Mouse (Mus musculus) heart, embryonic 16.5 days (tissue): ENCODE measurements around the gene Col4a2. TPM values are rescaled to one million over a fixed set of nuclear protein-coding genes. Genes with fewer than 3 reads are reported as not detected.
A peak's percentile ranks its signal among the peaks of the same experiment; 100 is the strongest.

Experiments used
- ATAC-seq: fragments of 200-750 bp; cut with Nextera tagmentation; replicated peaks from 2 replicates; pipeline ENCODE4 v1.8.0; 2017; ENCODE audit warnings: moderate number of reproducible peaks; ENCODE audit not compliant: insufficient read depth, low FRiP score; ENCODE audit errors: extremely low read depth
- H3K27ac ChIP-seq: fragments of 300-500 bp; sonication (generic); 2 replicates; pipeline ENCODE4 v1.5.1; 2014; ENCODE audit warnings: mild to moderate bottlenecking, low read length, control low read depth, moderate library complexity
- H3K27me3 ChIP-seq: fragments of 300-500 bp; sonication (generic); 2 replicates; pipeline ENCODE4 v1.6.1; 2014; ENCODE audit warnings: low read length, mixed read lengths; ENCODE audit not compliant: control insufficient read depth, insufficient read depth
- H3K36me3 ChIP-seq: fragments of 300-500 bp; sonication (generic); 2 replicates; pipeline ENCODE4 v1.6.1; 2014; ENCODE audit not compliant: control insufficient read depth, insufficient read depth
- H3K4me1 ChIP-seq: fragments of 300-500 bp; sonication (generic); 2 replicates; pipeline ENCODE4 v1.6.1; 2014; ENCODE audit warnings: low read length, mixed read lengths; ENCODE audit not compliant: control insufficient read depth, insufficient read depth
- H3K4me2 ChIP-seq: fragments of 300-500 bp; sonication (generic); 2 replicates; pipeline ENCODE4 v1.6.1; 2014; ENCODE audit warnings: low read depth, mild to moderate bottlenecking, control low read depth, low read length
- H3K4me3 ChIP-seq: fragments of 300-500 bp; sonication (generic); 2 replicates; pipeline ENCODE4 v1.5.1; 2014; ENCODE audit warnings: mild to moderate bottlenecking, control low read depth, low read length
- H3K9ac ChIP-seq: fragments of 300-500 bp; sonication (generic); 2 replicates; pipeline ENCODE4 v1.6.1; 2014; ENCODE audit warnings: low read length, control low read depth
- H3K9me3 ChIP-seq: fragments of 300-500 bp; sonication (generic); replicated peaks from 2 replicates; pipeline ENCODE4 v1.6.1; 2016; ENCODE audit warnings: low read length; ENCODE audit not compliant: control insufficient read depth
- WGBS: fragments of 180-500 bp; shearing (Covaris S2); extraction: QIAGEN DNeasy Blood & Tissue Kit; methylation state at CpG from one replicate; pipeline ENCODE4 v1.1.7; 2014; 5-methylcytosine and 5-hydroxymethylcytosine counted together
- polyA plus RNA-seq: library from polyadenylated mRNA; unstranded; fragments of >200 nt; fragmentation: Nextera tagmentation; extraction: Ambion mirVana; gene quantifications from 2 replicates; pipeline ENCODE4 v1.2.1, GENCODE M21; 2015

Gene Col4a2
- polyA plus RNA-seq, 1 experiment from 2014 or later: 80.1 TPM

GRCm38 (mm10) chr8:11276286-11276685 lies 36.3 kb upstream of the Col4a2 start:
- H3K9me3 ChIP-seq: no peaks in the 10 kb centered on the region
- H3K4me2 ChIP-seq: no peak overlapping the region
- H3K9ac ChIP-seq: no peak overlapping the region; the same call in 1 of the 2 replicates
- H3K4me3 ChIP-seq: no peak overlapping the region
- no peaks in the 10 kb centered on the region for H3K36me3 ChIP-seq
- 69% methylated on average over 6 of the region's 6 CpGs for WGBS
- peaks cover 83% of the 10 kb centered on the region for H3K4me1 ChIP-seq
- no peaks in the 10 kb centered on the region for H3K27me3 ChIP-seq
- no peak overlapping the region for H3K27ac ChIP-seq
- no peak for ATAC-seq

DNA sequence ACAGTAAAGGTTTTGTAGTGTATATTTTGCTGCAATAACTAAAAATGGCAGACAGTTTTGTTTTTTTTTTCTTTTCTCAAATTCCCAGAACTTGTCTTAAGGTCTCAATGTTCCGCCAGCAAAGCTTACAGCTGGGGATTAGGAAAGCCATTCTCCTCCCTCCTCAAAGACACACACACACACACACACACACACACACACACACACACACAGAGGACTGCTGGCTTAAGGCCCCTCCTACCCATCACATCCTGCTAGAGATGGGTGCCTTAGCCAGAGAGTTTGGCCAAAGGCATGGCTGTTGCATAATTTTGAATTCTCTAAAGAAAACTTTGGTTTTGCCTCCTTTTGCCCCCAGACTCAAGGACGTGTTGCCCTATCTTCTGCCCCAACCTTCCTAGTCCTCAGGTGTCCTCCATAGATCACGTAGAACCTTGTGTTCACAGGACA lies 35.0 kb upstream of the Col4a2 start:
- peaks cover 4% of the 10 kb centered on the region; the same call in 1 of the 2 replicates for H3K36me3 ChIP-seq
- ATAC-seq: no peak
- H3K9ac ChIP-seq: no peak overlapping the region
- H3K27ac ChIP-seq: peak overlapping the region; percentile 53
- no peaks in the 10 kb centered on the region for H3K9me3 ChIP-seq
- no peak overlapping the region for H3K4me2 ChIP-seq
- WGBS: 72% methylated on average over 3 of the region's 3 CpGs
- no peak overlapping the region for H3K4me3 ChIP-seq
- H3K27me3 ChIP-seq: no peaks in the 10 kb centered on the region
- H3K4me1 ChIP-seq: peaks cover 73% of the 10 kb centered on the region

DNA sequence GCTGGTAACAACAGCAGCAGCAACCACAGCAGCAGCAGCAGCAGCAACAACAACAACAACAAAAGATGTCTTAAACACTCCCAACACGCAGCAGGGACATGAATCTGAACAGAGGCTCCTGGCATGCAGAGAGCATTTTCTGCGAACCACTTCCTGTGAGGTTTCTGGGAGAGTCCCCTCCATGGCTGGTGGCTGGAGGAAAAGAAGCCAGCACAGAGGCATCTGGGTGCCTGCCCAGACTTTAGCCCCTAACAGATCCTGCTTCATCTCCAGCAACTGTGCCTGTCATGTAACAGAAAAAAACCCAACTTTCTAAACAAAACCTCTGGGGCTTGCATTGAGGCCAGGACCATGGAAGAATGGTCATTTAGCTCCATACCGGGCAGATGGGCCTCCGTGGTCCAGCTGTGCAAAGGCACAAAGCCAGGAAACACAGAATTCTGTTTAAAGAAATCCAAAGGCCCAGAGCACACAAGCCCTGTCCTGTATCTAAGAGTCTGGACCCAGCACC lies 34.4 kb upstream of the Col4a2 start:
- H3K27me3 ChIP-seq: no peaks in the 10 kb centered on the region
- H3K27ac ChIP-seq: peak overlapping the region; percentile 53
- WGBS: 33% methylated on average over 4 of the region's 4 CpGs
- no peaks in the 10 kb centered on the region for H3K9me3 ChIP-seq
- H3K36me3 ChIP-seq: peaks cover 4% of the 10 kb centered on the region; the same call in 1 of the 2 replicates
- H3K4me1 ChIP-seq: peaks cover 72% of the 10 kb centered on the region
- no peak overlapping the region for H3K4me3 ChIP-seq
- no peak for ATAC-seq
- peak overlapping the region; percentile 1; the same call in 1 of the 2 replicates for H3K4me2 ChIP-seq
- 0 out of 2 replicates have a peak overlapping the region, but pooled peaks have one; percentile 21 for H3K9ac ChIP-seq

DNA sequence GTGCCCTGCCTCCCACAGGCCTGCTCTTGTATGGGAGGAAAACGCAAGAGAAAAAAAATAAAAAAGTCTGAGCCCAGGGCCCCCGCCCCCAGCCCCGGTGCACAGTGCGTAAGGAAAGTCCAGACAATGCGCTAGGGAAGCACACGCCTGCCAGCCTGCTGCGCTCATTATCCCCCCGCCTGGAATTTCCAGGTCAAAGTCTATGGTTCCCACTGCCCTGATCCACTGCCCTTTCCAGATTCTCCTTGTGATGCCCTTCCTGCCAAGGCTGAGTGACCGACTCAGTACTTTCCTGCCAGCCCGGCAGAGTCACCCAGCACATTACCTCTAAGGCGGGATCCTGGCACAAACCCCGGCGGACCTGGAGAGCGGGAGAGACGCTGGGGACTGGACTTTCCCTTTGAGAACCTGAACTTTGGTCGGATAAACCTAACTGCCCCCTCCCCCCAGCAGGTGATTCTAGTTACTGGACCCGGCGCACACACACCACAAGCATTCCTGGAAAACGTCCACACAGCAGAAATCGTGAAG lies 33.2 kb upstream of the Col4a2 start:
- peaks cover 4% of the 10 kb centered on the region; the same call in 1 of the 2 replicates for H3K36me3 ChIP-seq
- peak overlapping the region; percentile 9; the same call in 1 of the 2 replicates for H3K4me3 ChIP-seq
- peaks cover 73% of the 10 kb centered on the region for H3K4me1 ChIP-seq
- 52% methylated on average over 20 of the region's 20 CpGs for WGBS
- peak; percentile 33 for ATAC-seq
- no peaks in the 10 kb centered on the region for H3K9me3 ChIP-seq
- peak overlapping the region; percentile 53 for H3K27ac ChIP-seq
- H3K9ac ChIP-seq: peak overlapping the region; percentile 45
- H3K4me2 ChIP-seq: peak overlapping the region; percentile 49
- no peaks in the 10 kb centered on the region for H3K27me3 ChIP-seq

DNA sequence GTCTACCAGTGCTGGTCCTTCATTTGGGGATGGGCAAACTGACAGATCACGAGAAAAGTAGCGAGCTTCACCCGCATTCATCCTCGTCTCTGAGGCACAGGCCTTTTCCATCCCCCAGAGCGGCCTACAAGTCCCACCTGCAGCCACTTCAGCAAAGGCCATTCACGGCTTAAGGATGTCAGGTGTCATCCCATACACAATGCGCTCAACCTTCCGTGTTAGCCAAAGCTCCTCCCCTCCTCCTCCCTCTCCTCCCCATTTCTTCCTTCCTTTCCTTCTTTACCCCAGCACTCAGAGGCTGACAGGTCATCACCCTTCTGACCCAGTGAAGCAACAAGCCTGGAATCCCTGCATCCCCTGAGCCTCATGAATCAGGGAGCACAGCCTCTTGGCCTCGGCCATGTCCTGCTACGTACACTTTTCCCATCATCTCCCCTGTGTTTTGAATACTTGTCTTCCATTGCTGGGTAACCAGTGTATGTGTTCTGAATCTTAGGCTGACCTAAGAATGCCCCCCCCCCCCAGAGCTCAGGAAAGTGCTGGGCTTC lies 31.8 kb upstream of the Col4a2 start:
- Histone ChIP-seq H3K27ac (peak overlapping the region; percentile 31; the same call in 1 of the 2 replicates), H3K36me3 (peaks cover 4% of the 10 kb centered on the region; the same call in 1 of the 2 replicates), H3K9ac (no peak overlapping the region), H3K4me2 (no peak overlapping the region), H3K9me3 (no peaks in the 10 kb centered on the region), H3K4me3 (no peak overlapping the region), H3K4me1 (peaks cover 61% of the 10 kb centered on the region), H3K27me3 (no peaks in the 10 kb centered on the region)
- ATAC-seq: no peak
- 78% methylated on average over 10 of the region's 10 CpGs for WGBS

GRCm38 (mm10) chr8:11282139-11282538 lies 30.5 kb upstream of the Col4a2 start:
- peaks cover 59% of the 10 kb centered on the region for H3K4me1 ChIP-seq
- WGBS: 78% methylated on average over 10 of the region's 10 CpGs
- no peak for ATAC-seq
- no peak overlapping the region for H3K4me2 ChIP-seq
- no peak overlapping the region for H3K27ac ChIP-seq
- H3K4me3 ChIP-seq: no peak overlapping the region
- no peak overlapping the region for H3K9ac ChIP-seq
- H3K27me3 ChIP-seq: no peaks in the 10 kb centered on the region
- H3K9me3 ChIP-seq: no peaks in the 10 kb centered on the region
- H3K36me3 ChIP-seq: peaks cover 4% of the 10 kb centered on the region; the same call in 1 of the 2 replicates

DNA sequence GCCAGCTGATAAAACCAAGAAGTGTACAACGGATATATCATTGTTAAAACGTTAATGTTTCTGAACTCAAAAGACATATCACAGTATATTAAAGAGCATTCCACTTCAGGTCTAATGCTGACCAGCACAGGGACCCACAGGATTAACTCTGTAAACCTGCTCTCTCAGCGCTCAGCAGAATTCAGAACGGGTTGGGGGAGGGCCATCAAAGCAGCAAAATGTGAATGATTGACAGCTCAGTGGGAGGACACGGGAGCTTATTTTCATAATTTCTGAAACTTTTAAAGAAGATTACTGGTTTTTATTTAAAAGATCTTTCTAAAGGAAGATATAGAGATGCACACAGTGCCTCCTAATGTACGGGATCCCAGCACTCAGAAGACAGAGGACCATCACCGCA lies 29.9 kb upstream of the Col4a2 start:
- 77% methylated on average over 7 of the region's 7 CpGs for WGBS
- ATAC-seq: no peak
- no peaks in the 10 kb centered on the region for H3K9me3 ChIP-seq

DNA sequence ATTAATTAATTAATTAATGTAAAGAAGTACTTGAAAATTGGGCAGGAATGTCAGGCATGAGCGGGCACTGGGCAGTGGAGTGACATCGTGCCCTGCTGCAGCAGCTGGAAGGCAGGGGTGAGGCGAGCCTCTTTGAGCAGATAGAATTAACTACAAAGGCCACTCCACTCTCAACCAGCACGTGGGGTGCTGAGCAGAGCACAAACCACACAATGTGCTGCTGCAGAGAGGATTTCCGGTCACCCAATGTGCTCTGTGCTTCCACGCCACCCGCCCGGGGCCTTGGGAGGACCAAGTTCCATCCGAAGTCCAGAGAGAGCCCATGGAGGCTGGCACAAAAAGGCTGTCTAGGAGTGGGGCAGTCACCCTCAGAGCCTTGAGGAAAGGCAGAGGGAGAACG lies 29.4 kb upstream of the Col4a2 start:
- H3K4me2 ChIP-seq: no peak overlapping the region
- ATAC-seq: no peak
- peaks cover 48% of the 10 kb centered on the region for H3K4me1 ChIP-seq
- H3K9me3 ChIP-seq: no peaks in the 10 kb centered on the region
- peaks cover 4% of the 10 kb centered on the region; the same call in 1 of the 2 replicates for H3K36me3 ChIP-seq
- H3K9ac ChIP-seq: no peak overlapping the region
- peak overlapping the region; percentile 64 for H3K27ac ChIP-seq
- H3K27me3 ChIP-seq: no peaks in the 10 kb centered on the region
- no peak overlapping the region for H3K4me3 ChIP-seq
- WGBS: 49% methylated on average over 10 of the region's 10 CpGs

More for the DNA sequence above, 29.9 kb upstream of the Col4a2 start:
- no peak overlapping the region for H3K27ac ChIP-seq
- no peak overlapping the region for H3K9ac ChIP-seq
- H3K27me3 ChIP-seq: no peaks in the 10 kb centered on the region
- H3K4me1 ChIP-seq: peaks cover 54% of the 10 kb centered on the region
- H3K4me3 ChIP-seq: no peak overlapping the region
- no peak overlapping the region for H3K4me2 ChIP-seq
- H3K36me3 ChIP-seq: peaks cover 4% of the 10 kb centered on the region; the same call in 1 of the 2 replicates

GRCm38 (mm10) chr8:11285437-11285836 lies 27.2 kb upstream of the Col4a2 start:
- Histone ChIP-seq H3K27me3 (no peaks in the 10 kb centered on the region), H3K36me3 (peaks cover 4% of the 10 kb centered on the region; the same call in 1 of the 2 replicates), H3K4me3 (no peak overlapping the region), H3K9me3 (no peaks in the 10 kb centered on the region), H3K27ac (no peak overlapping the region), H3K4me1 (peaks cover 35% of the 10 kb centered on the region), H3K9ac (no peak overlapping the region), H3K4me2 (no peak overlapping the region)
- ATAC-seq: no peak
- 60% methylated on average over 4 of the region's 4 CpGs for whole genome bisulfite sequencing
